Mouse (Mus musculus): Measurements from ENCODE around the gene Exosc1. TPM values are rescaled to one million over a fixed set of nuclear protein-coding genes. Genes with fewer than 3 reads are reported as not detected.

Exosc1 gene
- 45.2 and 48.2 TPM in 2 replicates for total RNA-seq (2012; rRNA removed)

DNA sequence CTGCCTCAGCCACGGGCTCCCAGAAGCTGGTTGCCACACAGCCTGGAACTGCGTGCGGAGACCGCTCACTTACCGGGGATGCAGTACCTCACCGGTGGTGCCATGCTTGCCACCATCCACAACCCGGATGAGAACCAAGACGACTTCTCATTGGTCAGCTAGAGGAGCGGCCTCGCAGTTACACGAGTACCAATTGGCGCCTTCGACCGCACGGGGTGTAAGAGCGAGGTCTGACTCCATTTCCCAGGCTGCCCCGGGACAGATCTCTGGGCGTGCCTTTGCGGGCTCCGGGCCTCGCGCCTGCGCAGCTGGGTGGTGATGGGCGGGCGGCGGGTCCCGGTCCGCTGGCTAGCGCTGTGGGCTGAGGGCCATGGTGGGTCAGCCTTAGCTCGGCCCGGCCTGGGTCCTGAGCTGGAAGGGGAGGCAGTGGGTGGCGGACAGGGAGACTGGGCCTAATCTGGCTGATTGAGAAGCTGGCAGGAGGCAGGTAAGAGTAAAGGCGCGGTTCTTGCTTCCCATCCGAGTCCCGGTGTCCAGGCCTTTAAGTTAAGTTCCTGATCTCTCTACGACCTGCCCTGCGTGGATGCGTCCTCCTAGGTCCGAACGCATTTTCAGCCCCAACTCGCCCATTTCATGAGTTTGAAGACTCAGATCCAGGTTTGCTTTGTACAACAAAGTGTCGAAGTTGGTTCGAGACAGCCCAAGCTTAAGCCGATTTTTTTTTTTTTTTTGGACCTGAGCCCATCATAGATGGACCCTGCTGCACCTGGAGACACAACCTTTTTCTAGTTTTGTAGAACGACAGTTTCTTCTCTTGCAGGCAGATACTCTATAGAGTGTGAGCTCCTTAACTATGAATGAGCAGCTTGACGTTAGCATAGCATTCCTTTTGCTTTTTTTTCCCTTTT is at the start of gene Exosc1, which contains the start of gene Zdhhc16:
Exosc1 (minus strand) TSS at position 245 of the 908 bp plus-strand sequence.
Zdhhc16 (plus strand) TSS at position 302 of the 908 bp plus-strand sequence.
- peak; percentile 93 for DNase-seq (ENCODE audit: low read depth, low spot score)
- H3K36me3 ChIP-seq (ENCODE audit: control insufficient read depth, insufficient read depth, low read length, poor library complexity, severe bottlenecking), result peaks cover 21% of the 10 kb centered on the region
- H3K27ac ChIP-seq (ENCODE audit: insufficient read depth, low read depth, low read length, poor library complexity, severe bottlenecking), result no peak within 1 kb of the TSS
- H3K4me3 ChIP-seq (ENCODE audit: insufficient read depth in 1 of 2, low read depth in 1 of 2, low read length in 2 of 2, poor library complexity in 1 of 2, severe bottlenecking in 1 of 2), result peak within 1 kb of the TSS; percentile 88 to 100
- H3K9me3 ChIP-seq (ENCODE audit: control insufficient read depth, insufficient read depth, low read depth, low read length), result no peaks in the 10 kb centered on the region
- TF ChIP-seq MAFK (IDR thresholded peaks at IDR 0.05; ENCODE audit: insufficient read depth, low read depth, low read length) (no peak), CHD2 (IDR thresholded peaks at IDR 0.05; ENCODE audit: low read depth, low read length) (peak; percentile 90), HCFC1 (IDR thresholded peaks at IDR 0.05; ENCODE audit: borderline replicate concordance, insufficient read depth, low read length) (peak; percentile 89)
- H3K9ac ChIP-seq (ENCODE audit: insufficient read depth, low read depth, low read length, poor library complexity, severe bottlenecking), result peak within 1 kb of the TSS; percentile 93
- in situ Hi-C loops (cut with MboI; ENCODE audit: low sequenced_read_pairs in 2 of 2, unreplicated experiment in 2 of 2), result no loop called here
- 0 out of 4 replicates have a peak, but pooled peaks cover 0 to 4% of the 10 kb centered on the region in 2 experiments for H3K4me1 ChIP-seq (ENCODE audit: control insufficient read depth in 2 of 2, insufficient read depth in 2 of 2, low read length in 2 of 2, poor library complexity in 1 of 2)

DNA sequence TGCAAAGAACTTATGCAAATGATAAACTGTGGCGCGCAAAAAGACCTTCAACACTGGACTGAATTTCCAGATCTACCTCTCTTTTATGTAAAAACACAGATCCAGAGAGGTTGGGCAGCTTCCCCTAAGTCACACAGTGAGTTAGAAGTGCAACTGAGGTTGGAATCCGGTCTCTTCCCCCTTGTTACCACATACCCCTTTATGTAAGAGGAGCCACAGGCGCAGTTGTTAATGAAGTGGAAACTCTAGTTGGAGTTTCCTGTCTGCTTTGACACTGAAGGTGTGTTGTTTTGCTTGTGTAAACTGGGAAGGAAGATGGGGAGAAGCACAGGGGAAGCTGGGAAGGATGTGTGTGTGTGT is 49.5 kb upstream of the Exosc1 start:
- TF ChIP-seq MAFK (IDR thresholded peaks at IDR 0.05; ENCODE audit: insufficient read depth, low read depth, low read length) (no peak), HCFC1 (IDR thresholded peaks at IDR 0.05; ENCODE audit: borderline replicate concordance, insufficient read depth, low read length) (no peak), ZC3H11A (IDR thresholded peaks at IDR 0.05; ENCODE audit: borderline replicate concordance, low read depth, low read length) (no peak), ZNF384 (IDR thresholded peaks at IDR 0.05; ENCODE audit: low read depth, low read length) (no peak), CHD2 (IDR thresholded peaks at IDR 0.05; ENCODE audit: low read depth, low read length) (no peak)
- H3K4me1 ChIP-seq (ENCODE audit: control insufficient read depth in 2 of 2, insufficient read depth in 2 of 2, low read length in 2 of 2, poor library complexity in 1 of 2), result peaks cover 9 to 12% of the 10 kb centered on the region in 2 experiments
- H3K9ac ChIP-seq (ENCODE audit: insufficient read depth, low read depth, low read length, poor library complexity, severe bottlenecking), result peak overlapping the region; percentile 77; the same call in 1 of the 2 replicates
- H3K9me3 ChIP-seq (ENCODE audit: control insufficient read depth, insufficient read depth, low read depth, low read length), result no peaks in the 10 kb centered on the region
- H3K4me3 ChIP-seq (ENCODE audit: insufficient read depth in 1 of 2, low read depth in 1 of 2, low read length in 2 of 2, poor library complexity in 1 of 2, severe bottlenecking in 1 of 2), result peak overlapping the region; percentile 87 to 93
- DNase-seq (ENCODE audit: low read depth, low spot score), result no peak
- in situ Hi-C loops (cut with MboI; ENCODE audit: low sequenced_read_pairs in 2 of 2, unreplicated experiment in 2 of 2), result no loop called here
- peaks cover 2% of the 10 kb centered on the region; the same call in 1 of the 2 replicates for H3K36me3 ChIP-seq (ENCODE audit: control insufficient read depth, insufficient read depth, low read length, poor library complexity, severe bottlenecking)
- H3K27ac ChIP-seq (ENCODE audit: insufficient read depth, low read depth, low read length, poor library complexity, severe bottlenecking), result no peak overlapping the region

DNA sequence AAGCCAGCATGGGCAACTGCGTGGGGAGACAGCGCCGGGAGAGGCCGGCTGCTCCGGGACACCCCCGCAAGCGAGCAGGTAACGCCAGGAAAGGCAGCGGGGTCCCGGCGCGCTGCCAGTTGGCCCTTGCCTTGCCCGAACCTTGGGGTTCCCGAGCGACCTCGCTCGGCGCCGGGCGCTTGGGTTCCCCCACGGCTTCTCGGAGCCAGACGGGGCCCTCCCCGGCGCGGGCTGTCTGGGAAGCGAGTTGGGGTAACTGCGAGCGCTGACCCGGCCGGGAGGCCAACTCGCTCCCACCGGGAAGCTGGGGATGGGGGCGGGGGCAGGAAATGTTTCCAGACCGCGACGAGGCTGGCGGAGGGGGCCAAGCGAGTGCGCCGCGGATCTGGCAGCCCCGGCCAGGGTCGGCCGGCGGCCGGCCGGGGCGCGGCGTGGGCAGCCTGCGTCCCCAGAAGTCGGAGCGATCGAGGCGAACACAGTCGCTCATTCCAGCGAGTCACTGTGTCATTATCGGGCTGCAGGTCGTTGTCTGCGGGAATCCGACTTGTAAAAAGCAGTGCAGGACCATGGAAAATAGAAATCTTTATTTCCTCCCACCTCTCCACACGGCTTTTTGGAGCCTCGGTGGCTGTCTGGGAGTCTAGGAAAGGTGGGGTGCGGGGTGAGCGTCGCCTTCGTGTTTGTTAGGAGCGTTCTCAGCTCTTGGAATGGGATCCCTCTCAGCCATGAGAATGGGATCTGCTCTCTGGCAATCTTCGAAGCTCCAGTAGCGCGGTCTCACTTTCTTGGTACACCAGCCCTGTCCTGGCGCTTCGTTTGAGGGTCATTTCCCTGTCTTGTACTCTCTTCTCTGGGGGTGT is 48.9 kb upstream of the Exosc1 start:
- no peaks in the 10 kb centered on the region for H3K9me3 ChIP-seq (ENCODE audit: control insufficient read depth, insufficient read depth, low read depth, low read length)
- H3K36me3 ChIP-seq (ENCODE audit: control insufficient read depth, insufficient read depth, low read length, poor library complexity, severe bottlenecking), result peaks cover 6% of the 10 kb centered on the region; the same call in 1 of the 2 replicates
- TF ChIP-seq HCFC1 (IDR thresholded peaks at IDR 0.05; ENCODE audit: borderline replicate concordance, insufficient read depth, low read length) (no peak), MAFK (IDR thresholded peaks at IDR 0.05; ENCODE audit: insufficient read depth, low read depth, low read length) (no peak), ZNF384 (IDR thresholded peaks at IDR 0.05; ENCODE audit: low read depth, low read length) (no peak)
- in situ Hi-C loops (cut with MboI; ENCODE audit: low sequenced_read_pairs in 2 of 2, unreplicated experiment in 2 of 2), result no loop called here
- H3K4me1 ChIP-seq (ENCODE audit: control insufficient read depth in 2 of 2, insufficient read depth in 2 of 2, low read length in 2 of 2, poor library complexity in 1 of 2), result peaks cover 9 to 12% of the 10 kb centered on the region in 2 experiments
- peak overlapping the region; percentile 87 to 93 for H3K4me3 ChIP-seq (ENCODE audit: insufficient read depth in 1 of 2, low read depth in 1 of 2, low read length in 2 of 2, poor library complexity in 1 of 2, severe bottlenecking in 1 of 2)
- H3K9ac ChIP-seq (ENCODE audit: insufficient read depth, low read depth, low read length, poor library complexity, severe bottlenecking), result peak overlapping the region; percentile 77
- DNase-seq (ENCODE audit: low read depth, low spot score), result no peak
- peak overlapping the region; percentile 7; the same call in 1 of the 2 replicates for H3K27ac ChIP-seq (ENCODE audit: insufficient read depth, low read depth, low read length, poor library complexity, severe bottlenecking)

- peak within 1 kb of the TSS; percentile 85 for H3K27ac ChIP-seq (ENCODE audit: insufficient read depth, low read depth, low read length, poor library complexity, severe bottlenecking)
- no peak for DNase-seq (ENCODE audit: low read depth, low spot score)
- peaks cover 9 to 12% of the 10 kb centered on the region in 2 experiments for H3K4me1 ChIP-seq (ENCODE audit: control insufficient read depth in 2 of 2, insufficient read depth in 2 of 2, low read length in 2 of 2, poor library complexity in 1 of 2)
- in situ Hi-C loops (cut with MboI; ENCODE audit: low sequenced_read_pairs in 2 of 2, unreplicated experiment in 2 of 2), result no loop called here
- H3K4me3 ChIP-seq (ENCODE audit: insufficient read depth in 1 of 2, low read depth in 1 of 2, low read length in 2 of 2, poor library complexity in 1 of 2, severe bottlenecking in 1 of 2), result peak within 1 kb of the TSS; percentile 87 to 93
- no peaks in the 10 kb centered on the region for H3K9me3 ChIP-seq (ENCODE audit: control insufficient read depth, insufficient read depth, low read depth, low read length)
- peak within 1 kb of the TSS; percentile 86 for H3K9ac ChIP-seq (ENCODE audit: insufficient read depth, low read depth, low read length, poor library complexity, severe bottlenecking)
- no peak for TF ChIP-seq MAFK (IDR thresholded peaks at IDR 0.05; ENCODE audit: insufficient read depth, low read depth, low read length)
- TF ChIP-seq ZC3H11A (IDR thresholded peaks at IDR 0.05; ENCODE audit: borderline replicate concordance, low read depth, low read length), result no peak
- no peak for TF ChIP-seq ZNF384 (IDR thresholded peaks at IDR 0.05; ENCODE audit: low read depth, low read length)
- no peak for TF ChIP-seq HCFC1 (IDR thresholded peaks at IDR 0.05; ENCODE audit: borderline replicate concordance, insufficient read depth, low read length)
- TF ChIP-seq CHD2 (IDR thresholded peaks at IDR 0.05; ENCODE audit: low read depth, low read length), result no peak
- H3K36me3 ChIP-seq (ENCODE audit: control insufficient read depth, insufficient read depth, low read length, poor library complexity, severe bottlenecking), result 0 out of 2 replicates have a peak, but pooled peaks cover 6% of the 10 kb centered on the region
Measured at GRCm38 (mm10) chr19:41981595-41981927, 48.3 kb upstream of the Exosc1 start, which contains the start of gene Ubtd1. TSS of gene Ubtd1 (plus strand) at chr19:41981763.
